Comparison of ENCODE assay signal across 14 mouse cellular contexts in the genomic region with DNA sequence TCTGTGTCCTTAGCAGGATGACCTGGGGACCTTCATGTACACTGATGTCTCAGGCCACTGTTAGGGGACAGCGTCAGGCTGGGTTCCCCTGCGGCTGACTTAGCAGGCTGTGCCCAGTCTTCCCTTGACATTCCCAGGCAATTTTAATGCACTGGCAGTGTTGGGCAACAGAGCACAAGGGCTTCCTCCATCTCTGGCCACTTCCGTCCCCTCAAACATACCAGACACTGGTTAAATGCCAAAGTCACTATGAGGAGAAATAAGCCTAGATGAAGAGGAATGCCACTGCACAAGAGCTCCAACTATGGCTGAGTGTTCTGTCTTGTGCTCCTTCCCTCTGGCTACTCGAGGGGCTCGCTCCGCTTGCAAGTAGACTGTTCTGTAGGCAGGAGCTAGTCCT.
"Had no signal": no experiment of that assay in that cellular context is flagged by ENCODE, and none has a peak within 500 bp of the region (broad histone marks: within the 10 kb centered on the region; RNA-seq: fewer than 3 reads in every experiment).

No protein-coding gene starts in this region.

- H3K27ac ChIP-seq: kidney, embryonic 15.5 days; left cerebral cortex, adult 2 months; liver, embryonic 13.5 days; midbrain, embryonic 13.5 days; stomach, postnatal 0 days had no signal

- H3K9me3 ChIP-seq: kidney, embryonic 15.5 days; liver, embryonic 13.5 days; midbrain, embryonic 13.5 days had no signal

- H3K27me3 ChIP-seq: kidney, embryonic 15.5 days; liver, embryonic 13.5 days; midbrain, embryonic 13.5 days had no signal

- H3K4me3 ChIP-seq: kidney, embryonic 15.5 days; left cerebral cortex, adult 2 months; liver, embryonic 13.5 days; midbrain, embryonic 13.5 days had no signal

- ATAC-seq: midbrain, embryonic 13.5 days had no signal

- H3K4me2 ChIP-seq: kidney, embryonic 15.5 days; liver, embryonic 13.5 days; midbrain, embryonic 13.5 days had no signal

- H3K9ac ChIP-seq: kidney, embryonic 15.5 days; liver, embryonic 13.5 days; midbrain, embryonic 13.5 days had no signal

- DNase-seq: kidney, adult 11 months; kidney, adult 8-10 months; kidney, postnatal 10 days; kidney, postnatal 36 days; layer of hippocampus, postnatal 36 days; liver, embryonic 13.5 days; right cerebral cortex, postnatal 25 days; thymus, adult 2 months; thymus, postnatal 14 days; thymus, postnatal 4 days had no signal

- H3K36me3 ChIP-seq: kidney, embryonic 15.5 days; liver, embryonic 13.5 days; midbrain, embryonic 13.5 days had no signal
